Mouse (Mus musculus) heart, adult 2 months (tissue): ENCODE measurements around the gene Btbd17.

ENCODE experiments used
- CTCF ChIP-seq: fragments of 200-600 bp; IDR thresholded peaks from 2 replicates; pipeline ENCODE4 v1.8.1; 2022; ENCODE audit warnings: antibody characterized with exemption, mild to moderate bottlenecking, moderate library complexity
- POLR2A ChIP-seq: fragments of 200-500 bp; IDR thresholded peaks from 2 replicates; pipeline ENCODE4 v1.6.1; 2011; ENCODE audit warnings: mild to moderate bottlenecking, low read depth, low read length, control low read depth; ENCODE audit not compliant: insufficient read depth

- TF ChIP-seq POLR2A, result no peak
- TF ChIP-seq CTCF, result no peak
Observed at GRCm38 (mm10) chr11:114819110-114819509, 23.4 kb upstream of the Btbd17 start.
